Mouse (Mus musculus): ENCODE measurements around the gene Ttc28. TPM values are rescaled to one million over a fixed set of nuclear protein-coding genes. Genes with fewer than 3 reads are reported as not detected.

Gene Ttc28
- total and polyA plus RNA-seq, 3 experiments = 0.21 to 0.89 (median 0.28) TPM

- no peaks in the 10 kb centered on the region for H3K9me3 ChIP-seq (replicated peaks; ENCODE audit: low read length)
- no peak overlapping the region for H3K27ac ChIP-seq (ENCODE audit: insufficient read depth, low read depth)
- no peak overlapping the region for H3K4me3 ChIP-seq (replicated peaks in 1 of 3; ENCODE audit: low read depth in 2 of 3, low read length in 2 of 3, poor library complexity in 1 of 3)
- no peak overlapping the region for H3K9ac ChIP-seq (ENCODE audit: insufficient read depth, low read depth)
- dilution Hi-C loops (cut with MboI; ENCODE audit: extremely low pct_ligation_motif_present, extremely low pct_unique_long_range_greater_than_20kb, low sequenced_read_pairs) (no loop called here), in situ Hi-C loops (cut with MboI; ENCODE audit: low pct_ligation_motif_present, low pct_unique_long_range_greater_than_20kb, low sequenced_read_pairs) (loop anchor here (25.0 kb wide), 1 partner anchor 189 kb away; no protein-coding TSS in a partner anchor)
- TF ChIP-seq JUND (conservative IDR thresholded peaks at IDR 0.05; ENCODE audit: low read depth, low read length) (no peak), ZKSCAN1 (IDR thresholded peaks at IDR 0.05; ENCODE audit: borderline replicate concordance, low read depth, low read length) (no peak), TCF12 (IDR thresholded peaks at IDR 0.05; ENCODE audit: low read depth, low read length) (no peak), CHD1 (IDR thresholded peaks at IDR 0.05; ENCODE audit: low read depth, low read length) (no peak), NELFE (IDR thresholded peaks at IDR 0.05; ENCODE audit: low read depth, low read length) (no peak), CHD2 (IDR thresholded peaks at IDR 0.05; ENCODE audit: low read length) (no peak)
- no peaks in the 10 kb centered on the region for H3K27me3 ChIP-seq (replicated peaks)
- no peaks in the 10 kb centered on the region for H3K36me3 ChIP-seq (replicated peaks in 1 of 2; ENCODE audit: control insufficient read depth in 1 of 2, insufficient read depth in 1 of 2, low read length in 1 of 2)
- H3K4me2 ChIP-seq (ENCODE audit: insufficient read depth, low read depth, poor library complexity, severe bottlenecking) = no peak overlapping the region
- no peak for DNase-seq (ENCODE audit: extremely low read depth)
- H3K79me2 ChIP-seq (replicated peaks; ENCODE audit: control insufficient read depth, extremely low read depth, insufficient read depth, poor library complexity, severe bottlenecking) = no peaks in the 10 kb centered on the region
- H3K4me1 ChIP-seq (ENCODE audit: control insufficient read depth in 1 of 2, insufficient read depth in 2 of 2) = no peaks in the 10 kb centered on the region
These were observed 143.3 kb downstream of the Ttc28 start for GRCm38 (mm10) chr5:111022940-111023339.

GRCm38 (mm10) chr5:111024621-111025020 is 145.0 kb downstream of the Ttc28 start:
- in situ Hi-C loops (cut with MboI; ENCODE audit: low pct_ligation_motif_present, low pct_unique_long_range_greater_than_20kb, low sequenced_read_pairs) (loop anchor here (25.0 kb wide), 1 partner anchor 188 kb away; no protein-coding TSS in a partner anchor), dilution Hi-C loops (cut with MboI; ENCODE audit: extremely low pct_ligation_motif_present, extremely low pct_unique_long_range_greater_than_20kb, low sequenced_read_pairs) (no loop called here)
- H3K4me3 ChIP-seq (replicated peaks in 1 of 3; ENCODE audit: low read depth in 2 of 3, low read length in 2 of 3, poor library complexity in 1 of 3) = no peak overlapping the region
- TF ChIP-seq MYC (IDR thresholded peaks at IDR 0.05; ENCODE audit: low read depth, low read length) (no peak), POLR2A (IDR thresholded peaks at IDR 0.05; ENCODE audit: low read depth, low read length) (no peak), EP300 (IDR thresholded peaks at IDR 0.05; ENCODE audit: low read length) (no peak), MEF2A (IDR thresholded peaks at IDR 0.05; ENCODE audit: borderline replicate concordance, low read depth, low read length) (no peak), ELF1 (IDR thresholded peaks at IDR 0.05; ENCODE audit: low read depth, low read length) (no peak), TCF12 (IDR thresholded peaks at IDR 0.05; ENCODE audit: low read depth, low read length) (no peak), TBP (conservative IDR thresholded peaks at IDR 0.05; ENCODE audit: low read depth, low read length) (no peak), MXI1 (IDR thresholded peaks at IDR 0.05; ENCODE audit: low read depth, low read length) (no peak), ZC3H11A (IDR thresholded peaks at IDR 0.05; ENCODE audit: low read depth, low read length) (no peak), BHLHE40 (IDR thresholded peaks at IDR 0.05; ENCODE audit: low read depth, low read length) (no peak), NELFE (IDR thresholded peaks at IDR 0.05; ENCODE audit: low read depth, low read length) (no peak), RAD21 (IDR thresholded peaks at IDR 0.05; ENCODE audit: low read depth, low read length) (no peak), CHD2 (IDR thresholded peaks at IDR 0.05; ENCODE audit: low read length) (no peak), MAFK (IDR thresholded peaks at IDR 0.05; ENCODE audit: insufficient replicate concordance, low read length) (no peak), SMC3 (IDR thresholded peaks at IDR 0.05; ENCODE audit: low read depth, low read length) (no peak)
- H3K9me3 ChIP-seq (replicated peaks; ENCODE audit: low read length) = no peaks in the 10 kb centered on the region
- DNase-seq (ENCODE audit: extremely low read depth) = no peak
- H3K27ac ChIP-seq (ENCODE audit: insufficient read depth, low read depth) = no peak overlapping the region
- H3K9ac ChIP-seq (ENCODE audit: insufficient read depth, low read depth) = no peak overlapping the region
- H3K27me3 ChIP-seq (replicated peaks) = no peaks in the 10 kb centered on the region
- H3K36me3 ChIP-seq (replicated peaks in 1 of 2; ENCODE audit: control insufficient read depth in 1 of 2, insufficient read depth in 1 of 2, low read length in 1 of 2) = no peaks in the 10 kb centered on the region
- H3K79me2 ChIP-seq (replicated peaks; ENCODE audit: control insufficient read depth, extremely low read depth, insufficient read depth, poor library complexity, severe bottlenecking) = no peaks in the 10 kb centered on the region
- H3K4me1 ChIP-seq (ENCODE audit: control insufficient read depth in 1 of 2, insufficient read depth in 2 of 2) = no peaks in the 10 kb centered on the region
- H3K4me2 ChIP-seq (ENCODE audit: insufficient read depth, low read depth, poor library complexity, severe bottlenecking) = no peak overlapping the region

Measured in CH12.LX (cell line).